Mouse (Mus musculus): Measurements from ENCODE around the gene Ccnl2.
A peak's percentile ranks its signal among the peaks of the same experiment; 100 is the strongest.

DNA sequence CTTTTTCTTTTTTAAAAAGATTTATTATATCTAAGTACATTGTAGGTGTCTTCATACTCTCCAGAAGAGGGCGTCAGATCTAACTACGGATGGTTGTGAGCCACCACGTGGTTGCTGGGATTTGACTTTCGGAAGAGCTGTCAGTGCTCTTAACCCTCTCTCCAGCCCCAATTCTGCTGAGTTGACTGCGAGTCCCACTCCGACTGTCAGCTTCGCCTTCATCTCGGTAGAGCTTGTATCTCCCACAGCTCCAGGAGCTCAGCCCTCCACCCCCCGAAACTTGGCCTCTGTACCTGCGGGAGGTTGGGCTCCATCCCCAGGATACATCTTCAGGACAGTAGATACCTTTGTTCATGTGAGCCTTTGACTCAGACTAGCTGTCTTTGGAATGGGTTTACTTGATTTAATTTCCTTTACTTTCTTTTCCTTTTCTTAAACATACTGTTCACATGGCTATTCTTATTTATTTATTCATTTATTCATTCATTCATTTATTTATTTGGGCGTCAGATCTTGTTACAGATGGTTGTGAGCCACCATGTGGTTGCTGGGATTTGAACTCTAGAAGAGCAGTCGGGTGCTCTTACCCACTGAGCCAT lies 9.4 kb upstream of the Ccnl2 start, which contains the start of gene Mrpl20:
- TF ChIP-seq CTCF (IDR thresholded peaks at IDR 0.05; ENCODE audit: low read depth, low read length), result peak; percentile 10
- no peak for TF ChIP-seq EP300 (IDR thresholded peaks at IDR 0.05; ENCODE audit: insufficient read depth, low read depth, low read length)
